Mouse (Mus musculus) heart, embryonic 12.5 days (tissue): ENCODE data around the gene Pcdh7. TPM values are rescaled to one million over a fixed set of nuclear protein-coding genes. Genes with fewer than 3 reads are reported as not detected.

Experiments
- ATAC-seq: fragments of 200-750 bp; cut with Nextera tagmentation; 2 replicates; pipeline ENCODE4 v1.8.0; 2017; ENCODE audit warnings: moderate TSS enrichment, moderate library complexity; ENCODE audit not compliant: insufficient number of reproducible peaks, low FRiP score
- H3K27ac ChIP-seq: fragments of 300-500 bp; sonication (generic); 2 replicates; pipeline ENCODE4 v1.5.1; 2016; ENCODE audit warnings: mild to moderate bottlenecking, moderate library complexity; ENCODE audit not compliant: poor library complexity, severe bottlenecking
- H3K27me3 ChIP-seq: fragments of 300-500 bp; sonication (generic); replicated peaks from 2 replicates; pipeline ENCODE4 v1.6.1; 2016; ENCODE audit warnings: mild to moderate bottlenecking, moderate library complexity
- H3K36me3 ChIP-seq: fragments of 300-500 bp; sonication (generic); 2 replicates; pipeline ENCODE4 v1.6.1; 2016; ENCODE audit warnings: mild to moderate bottlenecking, moderate library complexity
- H3K4me1 ChIP-seq: fragments of 300-500 bp; sonication (generic); replicated peaks from 2 replicates; pipeline ENCODE4 v1.6.1; 2016; ENCODE audit warnings: mild to moderate bottlenecking
- H3K4me2 ChIP-seq: fragments of 300-500 bp; sonication (generic); 2 replicates; pipeline ENCODE4 v1.6.1; 2016; ENCODE audit warnings: mild to moderate bottlenecking, moderate library complexity
- H3K4me3 ChIP-seq: fragments of 300-500 bp; sonication (generic); 2 replicates; pipeline ENCODE4 v1.5.1; 2016; ENCODE audit warnings: mild to moderate bottlenecking
- H3K9ac ChIP-seq: fragments of 300-500 bp; sonication (generic); 2 replicates; pipeline ENCODE4 v1.6.1; 2016; ENCODE audit warnings: mild to moderate bottlenecking, moderate library complexity
- H3K9me3 ChIP-seq: fragments of 300-500 bp; sonication (generic); replicated peaks from 2 replicates; pipeline ENCODE4 v1.6.1; 2016; ENCODE audit warnings: mild to moderate bottlenecking, moderate library complexity
- WGBS: fragments of 180-500 bp; shearing (Covaris S2); methylation state at CpG from one replicate; pipeline ENCODE4 v1.1.7; 2016; 5-methylcytosine and 5-hydroxymethylcytosine counted together
- polyA plus RNA-seq: library from polyadenylated mRNA; unstranded; fragments of >200 nt; fragmentation: Nextera tagmentation; extraction: Ambion mirVana; gene quantifications from 2 replicates; pipeline ENCODE4 v1.2.1, GENCODE M21; 2016

Pcdh7 gene
- polyA plus RNA-seq, 1 experiment from 2014 or later = 25.9 TPM

- Histone ChIP-seq H3K27me3 (no peaks in the 10 kb centered on the region), H3K27ac (peak overlapping the region; percentile 99), H3K9me3 (no peaks in the 10 kb centered on the region), H3K4me2 (peak overlapping the region; percentile 87), H3K4me1 (no peaks in the 10 kb centered on the region), H3K9ac (peak overlapping the region; percentile 87), H3K36me3 (peaks cover 5% of the 10 kb centered on the region; the same call in 1 of the 2 replicates), H3K4me3 (peak overlapping the region; percentile 77)
- under 1% methylated on average over 59 of the region's 59 CpGs for whole genome bisulfite sequencing
- no peak for ATAC-seq
Observed at GRCm38 (mm10) chr5:57719594-57720185, 1.9 kb downstream of the Pcdh7 start.

GRCm38 (mm10) chr5:57720206-57720880 lies 2.6 kb downstream of the Pcdh7 start:
- Histone ChIP-seq H3K9me3 (no peaks in the 10 kb centered on the region), H3K4me3 (peak overlapping the region; percentile 77), H3K36me3 (peaks cover 5% of the 10 kb centered on the region; the same call in 1 of the 2 replicates), H3K4me1 (no peaks in the 10 kb centered on the region), H3K27ac (peak overlapping the region; percentile 99), H3K9ac (peak overlapping the region; percentile 87), H3K27me3 (no peaks in the 10 kb centered on the region), H3K4me2 (peak overlapping the region; percentile 87)
- no peak for ATAC-seq
- 4% methylated on average over 34 of the region's 34 CpGs for WGBS

GRCm38 (mm10) chr5:57721148-57721712 lies 3.5 kb downstream of the Pcdh7 start:
- no peak for ATAC-seq
- Histone ChIP-seq H3K9me3 (no peaks in the 10 kb centered on the region), H3K27ac (peak overlapping the region; percentile 57), H3K36me3 (peaks cover 5% of the 10 kb centered on the region; the same call in 1 of the 2 replicates), H3K4me2 (peak overlapping the region; percentile 87), H3K4me3 (peak overlapping the region; percentile 77), H3K4me1 (no peaks in the 10 kb centered on the region), H3K9ac (peak overlapping the region; percentile 87), H3K27me3 (no peaks in the 10 kb centered on the region)
- WGBS = 17% methylated on average over 8 of the region's 8 CpGs

- no peak for ATAC-seq
- Histone ChIP-seq H3K9me3 (no peaks in the 10 kb centered on the region), H3K27me3 (no peaks in the 10 kb centered on the region), H3K27ac (peak overlapping the region; percentile 57), H3K4me1 (no peaks in the 10 kb centered on the region), H3K4me2 (peak overlapping the region; percentile 87), H3K36me3 (peaks cover 5% of the 10 kb centered on the region; the same call in 1 of the 2 replicates), H3K9ac (peak overlapping the region; percentile 87), H3K4me3 (peak overlapping the region; percentile 77)
- WGBS = 9% methylated on average over 6 of the region's 6 CpGs
Observed at GRCm38 (mm10) chr5:57721927-57722326, 4.2 kb downstream of the Pcdh7 start.

- Histone ChIP-seq H3K27ac (no peak overlapping the region), H3K4me2 (no peak overlapping the region), H3K4me1 (peaks cover 34% of the 10 kb centered on the region), H3K27me3 (no peaks in the 10 kb centered on the region), H3K9me3 (no peaks in the 10 kb centered on the region), H3K36me3 (no peaks in the 10 kb centered on the region), H3K4me3 (no peak overlapping the region), H3K9ac (no peak overlapping the region)
- WGBS = 29% methylated on average over 1 of the region's 1 CpGs
- no peak for ATAC-seq
Observed at GRCm38 (mm10) chr5:57733451-57733850, 15.7 kb downstream of the Pcdh7 start.

GRCm38 (mm10) chr5:57735723-57736122 lies 18.0 kb downstream of the Pcdh7 start:
- H3K27me3 ChIP-seq = no peaks in the 10 kb centered on the region
- H3K4me2 ChIP-seq = no peak overlapping the region
- H3K36me3 ChIP-seq = no peaks in the 10 kb centered on the region
- H3K27ac ChIP-seq = no peak overlapping the region
- no peak overlapping the region for H3K9ac ChIP-seq
- no peak overlapping the region for H3K4me3 ChIP-seq
- 82% methylated on average over 6 of the region's 6 CpGs for WGBS
- ATAC-seq = no peak
- H3K4me1 ChIP-seq = peaks cover 39% of the 10 kb centered on the region
- no peaks in the 10 kb centered on the region for H3K9me3 ChIP-seq

GRCm38 (mm10) chr5:57742924-57743323 lies 25.2 kb downstream of the Pcdh7 start:
- Histone ChIP-seq H3K4me2 (peak overlapping the region; percentile 54), H3K9ac (0 out of 2 replicates have a peak overlapping the region, but pooled peaks have one; percentile 18), H3K9me3 (no peaks in the 10 kb centered on the region), H3K27me3 (no peaks in the 10 kb centered on the region), H3K4me1 (peaks cover 10% of the 10 kb centered on the region), H3K27ac (peak overlapping the region; percentile 45; the same call in 1 of the 2 replicates), H3K36me3 (no peaks in the 10 kb centered on the region), H3K4me3 (no peak overlapping the region)
- WGBS = 8% methylated on average over 6 of the region's 6 CpGs
- ATAC-seq = no peak

- H3K4me2 ChIP-seq = no peak overlapping the region
- H3K9ac ChIP-seq = no peak overlapping the region
- no peaks in the 10 kb centered on the region for H3K36me3 ChIP-seq
- no peaks in the 10 kb centered on the region for H3K27me3 ChIP-seq
- H3K27ac ChIP-seq = peak overlapping the region; percentile 77
- H3K9me3 ChIP-seq = no peaks in the 10 kb centered on the region
- ATAC-seq = peak; percentile 76; the same call in 1 of the 2 replicates
- 19% methylated on average over 2 of the region's 2 CpGs for WGBS
- H3K4me1 ChIP-seq = peaks cover 10% of the 10 kb centered on the region
- no peak overlapping the region for H3K4me3 ChIP-seq
Observed at GRCm38 (mm10) chr5:57743956-57744661, 26.3 kb downstream of the Pcdh7 start.

GRCm38 (mm10) chr5:57745879-57746278 lies 28.1 kb downstream of the Pcdh7 start:
- H3K4me3 ChIP-seq = no peak overlapping the region
- no peak for ATAC-seq

GRCm38 (mm10) chr5:57750320-57750719 lies 32.6 kb downstream of the Pcdh7 start:
- no peak overlapping the region for H3K27ac ChIP-seq
- WGBS = 94% methylated on average over 1 of the region's 1 CpGs
- 0 out of 2 replicates have a peak, but pooled peaks cover 3% of the 10 kb centered on the region for H3K4me1 ChIP-seq

More at GRCm38 (mm10) chr5:57745879-57746278, 28.1 kb downstream of the Pcdh7 start:
- Histone ChIP-seq H3K4me1 (peaks cover 5% of the 10 kb centered on the region), H3K9me3 (no peaks in the 10 kb centered on the region), H3K9ac (no peak overlapping the region), H3K27ac (no peak overlapping the region), H3K27me3 (no peaks in the 10 kb centered on the region), H3K4me2 (no peak overlapping the region), H3K36me3 (no peaks in the 10 kb centered on the region)
- 67% methylated on average over 1 of the region's 1 CpGs for WGBS

More at GRCm38 (mm10) chr5:57750320-57750719, 32.6 kb downstream of the Pcdh7 start:
- peaks cover 7% of the 10 kb centered on the region; the same call in 1 of the 2 replicates for H3K36me3 ChIP-seq
- H3K27me3 ChIP-seq = no peaks in the 10 kb centered on the region
- no peak for ATAC-seq
- H3K4me3 ChIP-seq = no peak overlapping the region
- H3K9me3 ChIP-seq = no peaks in the 10 kb centered on the region; the same call in 1 of the 2 replicates
- H3K4me2 ChIP-seq = no peak overlapping the region
- H3K9ac ChIP-seq = no peak overlapping the region
